Mouse (Mus musculus) cerebellum, postnatal 36 days (tissue): ENCODE data around the gene Eef1akmt3.
"Not testable (repeated sequence)": the region's sequence is repeated elsewhere in the genome, so short reads cannot be mapped to it uniquely, and the experiment has no call there.

ENCODE experiments used
- DNase-seq, 2 experiments: peaks; one replicate each; pipeline ENCODE4 v3.0.0; 2021 to 2022; ENCODE audit warnings: mixed read lengths in 2 of 2

The Eef1akmt3 gene

DNA sequence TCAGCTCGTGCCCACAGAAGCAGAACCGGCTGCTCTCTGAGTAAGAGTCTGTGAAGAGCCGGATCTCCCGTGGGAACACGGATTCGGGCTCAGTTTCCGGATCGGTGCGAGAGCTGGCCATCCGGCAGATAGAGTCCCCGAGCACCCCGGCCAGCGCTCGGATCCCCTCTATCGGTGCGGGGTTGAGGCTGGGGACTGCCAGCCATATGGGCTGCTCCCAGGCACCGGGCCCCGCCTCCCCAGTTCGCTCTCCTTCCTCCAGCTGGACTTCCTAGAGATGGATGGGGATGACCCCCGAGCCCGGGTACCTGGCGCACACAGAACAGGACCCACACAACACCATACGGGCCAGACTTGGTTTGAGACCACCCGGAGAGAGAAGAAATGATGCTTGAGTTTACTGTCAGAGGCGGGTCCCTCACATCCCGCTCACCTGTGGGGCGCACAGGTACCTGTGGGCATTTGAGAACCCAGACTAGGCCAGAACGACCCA is at the start of gene Eef1akmt3, which contains the start of gene Mettl1:
Gene Eef1akmt3 (minus strand): TSS at position 240 of the 493 bp plus-strand sequence.
Gene Mettl1 (plus strand): TSS at position 141 of the 493 bp plus-strand sequence.
- DNase-seq, result peak in 1 of 2 experiments; percentile 55

DNA sequence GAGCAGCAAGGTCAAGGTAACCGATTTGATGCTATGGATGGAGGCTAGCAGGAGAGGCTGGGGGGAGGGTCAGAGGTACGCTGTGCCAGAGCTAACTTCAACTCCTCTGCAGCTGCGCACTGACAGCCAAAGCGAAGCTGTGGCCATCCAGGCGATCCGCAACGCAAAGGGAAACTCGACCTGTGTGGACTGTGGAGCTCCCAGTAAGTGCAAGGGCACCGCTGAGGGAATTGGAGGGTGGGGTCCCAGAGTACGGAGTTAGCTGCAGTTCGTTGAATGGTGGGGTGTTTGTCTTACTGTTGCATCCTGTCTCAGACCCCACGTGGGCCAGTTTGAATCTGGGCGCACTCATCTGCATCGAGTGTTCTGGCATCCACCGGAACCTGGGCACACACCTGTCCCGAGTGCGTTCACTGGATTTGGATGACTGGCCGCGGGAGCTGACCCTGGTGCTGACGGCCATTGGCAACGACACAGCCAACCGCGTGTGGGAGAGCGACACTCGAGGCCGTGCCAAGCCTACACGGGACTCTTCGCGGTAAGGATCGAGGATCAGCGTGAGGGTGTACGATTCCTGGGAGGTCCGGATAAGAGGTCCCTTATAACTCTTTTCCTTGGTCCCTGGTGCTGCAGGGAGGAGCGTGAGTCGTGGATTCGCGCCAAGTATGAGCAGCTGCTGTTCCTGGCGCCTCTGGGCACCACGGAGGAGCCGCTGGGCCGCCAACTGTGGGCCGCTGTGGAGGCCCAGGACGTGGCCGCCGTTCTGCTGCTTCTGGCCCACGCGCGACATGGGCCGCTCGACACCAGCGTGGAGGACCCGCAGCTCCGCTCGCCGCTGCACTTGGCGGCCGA is 49.5 kb upstream of the Eef1akmt3 start:
- DNase-seq, result no peak

DNA sequence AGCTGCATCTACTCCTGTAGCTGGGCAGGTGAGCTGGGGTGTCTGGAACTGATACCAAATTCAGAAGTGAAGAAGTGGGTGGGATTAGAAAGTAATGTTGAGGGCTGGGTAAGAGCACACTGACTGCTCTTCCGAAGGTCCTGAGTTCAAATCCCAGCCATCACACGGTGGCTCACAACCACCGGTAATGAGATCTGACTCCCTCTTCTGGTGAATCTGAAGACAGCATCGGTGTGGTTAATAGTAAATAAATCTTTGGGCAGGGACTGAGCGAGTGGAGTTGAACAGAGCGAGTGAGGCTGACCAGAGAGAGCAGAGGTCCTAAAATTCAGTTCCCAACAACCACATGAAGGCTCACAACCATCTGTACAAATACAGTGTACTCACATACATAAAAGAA is 44.3 kb upstream of the Eef1akmt3 start:
- no peak for DNase-seq

DNA sequence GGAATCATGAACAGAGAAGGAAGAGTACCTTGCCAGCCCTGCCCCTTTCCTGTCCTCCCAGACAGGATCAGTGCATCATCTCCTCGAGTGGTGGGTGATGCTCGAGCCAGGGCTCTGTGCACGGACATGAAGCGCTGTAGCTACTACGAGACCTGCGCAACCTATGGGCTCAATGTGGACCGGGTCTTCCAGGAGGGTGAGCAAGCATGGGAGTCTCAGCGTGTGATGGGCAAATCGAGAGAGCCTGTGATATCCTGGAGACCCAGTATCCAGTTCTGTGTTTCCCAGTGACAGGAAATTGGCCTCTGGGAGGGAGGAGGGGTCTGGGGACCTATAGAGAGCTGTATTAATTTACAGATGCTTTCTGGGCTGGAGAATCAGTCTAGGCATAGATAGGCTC is 43.7 kb upstream of the Eef1akmt3 start:
- no peak for DNase-seq

DNA sequence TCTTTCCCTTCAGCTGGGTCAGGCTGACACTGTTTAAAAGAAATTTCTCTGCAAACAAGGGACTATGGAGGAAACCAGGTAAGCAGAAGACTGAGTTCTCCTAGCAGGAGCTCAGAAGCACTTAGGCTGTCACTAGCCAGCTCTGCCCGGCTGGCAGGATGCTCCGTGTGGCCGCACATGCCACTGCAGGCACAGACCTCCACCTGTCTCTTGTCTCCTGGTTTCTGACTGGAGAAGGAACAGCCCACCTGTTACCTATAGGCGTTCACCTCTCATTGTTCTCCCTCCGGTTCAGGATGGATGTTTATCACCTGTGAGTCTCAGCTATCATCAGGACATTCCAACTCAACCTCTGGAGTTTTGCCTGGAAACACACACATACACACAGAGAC is 42.6 kb upstream of the Eef1akmt3 start:
- DNase-seq, result peak; percentile 39 to 52

DNA sequence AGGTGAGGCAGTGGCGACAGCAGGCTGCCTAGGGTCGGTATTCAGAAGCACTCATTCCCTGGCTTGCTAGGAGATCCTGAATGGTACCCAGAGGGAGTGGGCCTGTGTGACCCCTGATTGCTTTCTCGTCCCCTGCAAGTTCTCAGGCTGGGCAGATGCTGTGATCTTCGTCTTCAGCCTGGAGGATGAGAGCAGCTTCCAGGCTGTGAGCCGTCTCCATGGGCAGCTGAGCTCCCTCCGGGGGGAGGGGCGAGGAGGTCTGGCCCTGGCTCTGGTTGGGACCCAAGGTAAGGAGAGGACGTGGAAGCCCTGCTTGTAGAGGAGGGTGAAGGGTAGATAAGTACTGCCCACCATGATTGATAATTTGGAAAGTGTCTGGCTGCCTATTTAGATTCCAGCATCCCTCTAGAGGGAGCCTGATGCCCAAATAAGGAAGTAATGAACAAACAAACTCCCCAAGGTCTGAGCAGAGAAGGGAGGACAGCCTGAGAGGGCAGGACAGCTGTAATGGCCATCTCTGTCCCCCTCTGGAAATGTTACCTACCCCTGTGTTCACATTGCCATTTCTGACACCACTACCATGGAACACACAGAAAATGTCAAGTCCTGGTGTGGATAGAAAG is 42.1 kb upstream of the Eef1akmt3 start:
- DNase-seq, result no peak

DNA sequence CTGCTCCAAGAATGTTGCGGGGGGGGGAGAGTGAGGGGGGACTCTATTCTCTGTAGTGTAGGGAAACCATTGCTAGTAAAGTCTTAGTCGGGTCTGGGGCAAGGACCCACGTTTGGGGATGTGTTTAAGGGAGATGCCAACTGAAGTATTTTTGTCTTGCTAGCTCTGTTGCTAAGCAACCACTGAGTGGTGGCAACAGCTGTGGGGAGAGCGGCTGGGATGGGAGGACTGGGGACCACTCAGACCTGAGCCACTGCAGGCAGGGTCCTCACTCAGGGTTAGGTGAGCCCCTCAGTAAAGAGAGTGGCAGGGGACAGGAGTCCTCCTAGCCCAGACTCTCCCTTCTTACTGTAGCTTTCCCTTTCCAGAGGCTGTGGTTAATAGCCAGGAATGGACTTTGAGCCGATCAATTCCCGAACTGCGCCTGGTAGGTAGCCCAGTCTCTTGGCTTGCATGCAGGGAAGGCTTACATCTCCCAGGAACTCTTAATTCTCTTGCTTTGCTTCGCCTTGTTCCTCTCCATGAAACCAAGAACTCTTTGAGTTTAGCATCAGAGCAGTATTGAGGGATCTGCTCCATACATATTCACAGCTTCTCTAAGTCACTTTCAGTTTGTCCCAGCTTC is 40.8 kb upstream of the Eef1akmt3 start:
- no peak for DNase-seq

DNA sequence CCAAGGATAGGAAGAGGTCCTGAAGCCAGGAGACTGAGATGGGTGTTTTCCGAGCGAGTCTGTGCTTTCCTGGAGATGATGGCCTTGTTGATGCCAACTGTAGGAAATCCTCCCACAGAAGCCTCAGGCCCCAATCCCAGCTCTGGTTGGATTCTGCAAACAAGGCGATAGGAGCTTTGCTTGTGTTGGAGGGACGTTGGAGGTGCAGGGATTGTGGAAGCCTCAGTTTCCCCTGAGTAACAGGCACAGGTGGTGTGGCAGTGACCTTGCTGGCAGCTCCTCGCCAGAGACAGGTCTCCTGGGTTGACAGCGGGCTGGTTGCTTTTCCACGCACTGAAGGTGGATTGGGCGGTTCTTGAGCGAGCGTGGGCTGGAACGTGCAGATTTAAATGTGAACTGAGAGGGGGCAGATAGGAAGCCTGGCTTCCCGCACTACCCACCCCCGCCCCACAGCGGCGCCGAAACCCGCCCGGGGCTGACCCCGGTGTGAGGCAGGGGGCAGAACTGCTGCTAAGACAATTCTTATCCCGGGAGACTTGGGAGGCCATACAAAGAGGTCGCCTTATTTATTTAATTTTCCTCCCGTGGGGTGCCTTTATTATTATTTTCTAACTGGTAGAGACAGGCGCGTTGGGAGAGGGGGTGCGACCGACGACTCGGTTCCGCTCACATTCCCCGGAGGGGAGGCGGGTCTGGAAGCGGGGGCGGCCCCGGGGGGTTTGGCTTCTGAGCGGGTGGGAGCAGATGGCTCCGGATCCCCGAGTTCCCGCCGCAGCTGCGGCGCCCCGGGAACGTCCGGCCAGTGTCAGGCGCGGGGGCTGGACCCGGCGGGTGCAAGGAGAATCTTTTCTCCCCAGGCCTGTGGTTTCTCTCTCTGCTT is 39.8 kb upstream of the Eef1akmt3 start:
- peak; percentile 64 to 76 for DNase-seq

DNA sequence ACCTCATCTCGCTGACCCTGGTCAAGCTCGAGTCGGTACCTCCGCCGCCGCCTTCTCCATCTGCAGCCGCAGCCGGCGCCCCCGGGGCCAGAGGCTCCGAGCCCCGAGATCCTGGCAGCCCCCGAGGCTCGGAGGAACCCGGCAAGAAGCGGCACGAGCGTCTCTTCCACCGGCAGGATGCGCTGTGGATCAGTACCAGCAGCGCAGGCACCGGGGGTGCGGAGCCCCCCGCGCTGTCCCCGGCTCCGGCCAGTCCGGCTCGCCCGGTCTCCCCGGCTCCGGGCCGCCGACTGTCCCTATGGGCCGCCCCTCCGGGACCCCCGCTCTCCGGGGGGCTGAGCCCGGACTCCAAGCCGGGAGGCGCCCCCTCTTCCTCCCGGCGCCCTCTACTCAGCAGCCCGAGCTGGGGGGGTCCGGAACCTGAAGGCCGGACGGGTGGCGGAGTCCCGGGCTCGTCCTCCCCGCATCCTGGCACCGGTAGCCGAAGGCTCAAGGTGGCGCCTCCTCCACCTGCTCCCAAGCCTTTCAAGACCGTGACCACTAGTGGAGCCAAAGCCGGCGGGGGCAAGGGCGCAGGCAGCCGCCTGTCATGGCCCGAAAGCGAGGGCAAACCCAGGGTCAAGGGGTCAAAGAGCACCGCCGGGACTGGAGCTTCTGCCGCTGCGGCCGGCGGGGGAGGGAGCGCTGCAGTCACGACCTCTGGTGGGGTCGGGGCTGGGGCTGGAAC is 38.5 kb upstream of the Eef1akmt3 start:
- DNase-seq, result peak; percentile 60 to 66

DNA sequence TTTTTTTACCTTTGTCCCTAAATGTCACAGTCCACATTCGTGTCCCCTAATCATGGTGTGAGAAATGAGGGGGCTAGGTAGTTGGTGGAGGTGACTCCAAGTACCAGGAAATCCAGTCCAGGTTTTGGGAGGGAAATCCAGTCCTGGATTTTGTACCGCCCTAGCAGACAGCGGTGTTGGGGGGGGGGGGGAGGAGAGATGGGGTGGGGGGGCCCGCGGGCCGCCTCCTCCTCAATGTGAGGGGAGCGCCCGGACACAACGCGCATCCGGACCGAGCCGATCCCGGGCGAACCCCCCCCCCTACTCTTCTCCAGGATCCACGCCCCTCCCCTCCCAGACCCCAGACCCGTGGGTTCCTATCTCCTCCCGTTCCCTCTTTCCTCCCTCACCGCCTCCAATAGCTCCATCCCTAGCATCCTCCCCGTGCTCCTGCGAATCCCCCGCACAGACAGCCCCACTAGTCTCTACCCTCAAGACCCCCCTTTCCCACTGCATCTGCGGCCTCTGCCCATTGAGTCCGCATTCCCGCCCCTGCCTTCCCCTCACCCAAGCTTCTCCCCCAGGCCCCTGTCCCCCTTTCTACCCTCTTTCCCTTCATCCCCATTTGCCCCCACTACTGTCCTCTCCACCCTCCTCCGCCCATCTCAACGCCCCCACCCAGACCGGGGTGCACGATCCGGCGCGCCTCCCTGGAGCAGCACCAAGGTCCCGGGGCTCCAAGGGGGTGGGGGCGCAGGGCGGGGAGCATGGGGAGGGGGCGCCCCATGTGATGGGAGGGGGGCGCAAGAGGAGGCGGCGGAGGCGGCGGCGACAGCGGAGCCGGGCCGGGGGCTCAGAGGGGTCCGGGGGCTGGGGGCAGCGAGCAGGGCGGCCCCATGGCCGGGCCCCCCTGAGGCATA is 37.6 kb upstream of the Eef1akmt3 start:
- peak; percentile 77 to 86 for DNase-seq

DNA sequence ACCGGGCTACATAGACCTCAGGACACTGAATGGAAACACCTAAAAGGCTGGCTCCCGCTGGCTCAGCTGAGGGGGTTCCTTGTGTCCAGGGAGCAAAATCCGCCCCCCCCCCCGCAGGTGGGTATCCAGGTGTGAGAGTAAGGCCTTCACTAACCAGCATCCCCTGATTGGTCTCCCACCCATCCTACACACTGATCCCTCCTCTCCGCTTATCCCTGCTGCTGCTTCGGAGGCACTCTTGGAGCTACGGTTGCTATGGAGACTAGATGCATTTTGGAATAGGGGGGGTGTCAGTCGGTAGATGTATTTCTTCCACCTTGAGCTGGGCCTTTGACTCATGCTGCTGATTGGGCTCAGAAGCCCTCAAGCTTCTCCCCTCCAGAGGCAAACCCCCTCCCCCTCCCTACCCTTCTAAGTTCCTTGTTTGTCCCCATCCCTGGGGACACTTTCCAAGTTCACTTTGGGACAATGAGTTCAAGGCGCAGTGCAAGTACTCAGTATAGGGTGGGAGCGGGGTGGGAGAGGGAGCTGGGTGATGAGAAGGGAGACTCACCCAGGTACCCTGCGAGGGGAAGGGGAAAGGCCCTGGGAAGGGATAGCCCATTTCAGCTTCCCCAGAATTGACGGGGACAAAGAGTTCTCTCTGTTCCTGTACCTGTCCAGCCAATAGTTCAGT is 36.8 kb upstream of the Eef1akmt3 start:
- no peak for DNase-seq

DNA sequence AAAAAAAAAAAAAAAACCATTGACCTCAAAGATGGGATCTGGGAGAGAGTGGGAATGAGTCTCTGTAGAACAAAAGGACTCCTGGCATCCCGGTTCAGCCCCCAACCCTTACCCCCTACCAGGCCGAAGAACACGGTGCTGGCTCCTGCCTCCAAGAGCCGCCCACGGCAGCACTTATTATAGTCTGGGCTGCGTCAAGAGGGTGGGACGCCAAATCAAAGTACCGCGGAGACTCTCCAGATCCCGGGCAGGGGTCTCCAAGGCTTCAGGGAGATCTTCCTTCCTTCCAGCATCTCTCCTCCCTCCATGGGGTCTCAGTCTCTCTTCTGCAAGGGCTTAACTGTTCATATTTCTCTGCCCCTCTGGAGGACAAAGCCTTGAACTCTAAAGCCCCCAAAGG is 36.2 kb upstream of the Eef1akmt3 start:
- no peak for DNase-seq

DNA sequence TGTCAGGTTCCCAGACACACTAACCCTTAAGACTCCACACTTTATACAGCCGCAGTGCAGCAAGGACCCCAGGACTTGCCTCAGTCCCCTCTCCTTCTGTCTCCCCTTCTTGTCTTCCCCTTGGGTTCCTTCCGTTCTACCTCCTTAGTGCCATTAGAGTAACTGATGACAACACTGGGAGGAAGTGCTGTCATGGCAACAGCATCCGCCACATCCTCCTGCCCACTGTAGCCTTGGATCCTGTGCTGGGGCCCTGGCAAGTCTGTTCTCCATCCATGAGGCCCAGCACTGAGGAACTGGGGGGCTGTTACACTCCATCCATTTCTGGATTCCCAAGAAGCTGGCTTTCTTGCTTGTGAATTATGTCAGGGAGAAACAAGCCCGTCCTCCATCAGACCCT is 34.8 kb upstream of the Eef1akmt3 start:
- no peak for DNase-seq

DNA sequence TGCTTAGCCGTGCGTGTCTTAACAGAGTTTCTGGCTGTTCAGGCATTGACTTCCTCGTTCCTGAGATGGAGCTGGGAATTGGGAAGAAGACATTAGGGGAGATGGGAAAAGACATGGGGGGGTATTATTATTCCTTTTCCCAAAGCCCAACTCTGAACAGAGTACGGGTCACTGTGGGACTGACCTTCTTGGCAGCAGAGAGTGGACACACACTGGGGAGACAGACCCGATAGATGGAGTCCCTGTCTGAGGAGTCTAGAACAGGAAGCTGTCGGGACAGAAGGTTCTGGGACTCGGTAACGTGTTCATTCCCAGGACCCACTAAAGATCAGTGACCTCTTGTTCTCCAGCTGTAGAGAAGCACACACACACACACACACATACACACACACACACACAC is 34.3 kb upstream of the Eef1akmt3 start:
- no peak for DNase-seq

DNA sequence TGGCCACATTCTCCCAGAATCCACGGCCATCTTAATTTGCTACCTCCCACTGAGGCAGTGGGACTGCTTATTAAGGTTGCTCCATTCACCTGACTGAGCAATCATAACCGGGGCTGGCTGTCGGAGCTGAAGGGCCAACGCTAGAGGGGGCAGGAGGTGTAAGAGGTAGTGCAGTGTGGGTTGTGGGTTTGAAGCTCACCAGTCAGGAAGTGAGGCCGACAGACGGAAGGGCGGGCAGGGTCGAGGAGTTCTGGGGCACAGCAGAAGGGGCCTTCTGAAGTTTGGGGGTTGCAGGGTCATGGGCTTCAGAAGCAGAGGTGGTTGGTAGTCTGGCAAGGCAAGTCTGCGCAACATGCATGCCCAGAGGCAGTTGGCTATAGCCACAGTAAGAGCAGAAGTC is 33.8 kb upstream of the Eef1akmt3 start, which contains the start of gene Agap2:
Gene Agap2 (plus strand): TSS at position 205 of the 400 bp plus-strand sequence.
- DNase-seq, result no peak

DNA sequence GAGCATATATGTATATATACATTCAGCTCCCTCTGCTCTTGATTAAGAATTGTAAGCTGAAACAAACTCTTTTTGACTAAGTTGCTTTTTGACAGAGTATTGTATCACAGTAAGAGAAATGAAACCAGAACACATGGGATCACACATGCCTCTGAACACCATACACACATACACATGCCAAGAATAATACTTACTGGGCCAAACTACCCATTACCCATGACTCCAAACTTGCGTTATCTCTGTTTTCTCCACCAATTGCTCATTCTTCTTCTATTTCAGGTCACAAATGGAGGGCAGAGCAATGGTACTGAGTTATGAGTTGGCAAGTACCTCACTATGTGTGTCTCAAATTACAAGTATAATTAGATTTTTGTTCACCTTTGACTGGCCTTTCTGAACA is 32.7 kb upstream of the Eef1akmt3 start:
- DNase-seq, result no peak

DNA sequence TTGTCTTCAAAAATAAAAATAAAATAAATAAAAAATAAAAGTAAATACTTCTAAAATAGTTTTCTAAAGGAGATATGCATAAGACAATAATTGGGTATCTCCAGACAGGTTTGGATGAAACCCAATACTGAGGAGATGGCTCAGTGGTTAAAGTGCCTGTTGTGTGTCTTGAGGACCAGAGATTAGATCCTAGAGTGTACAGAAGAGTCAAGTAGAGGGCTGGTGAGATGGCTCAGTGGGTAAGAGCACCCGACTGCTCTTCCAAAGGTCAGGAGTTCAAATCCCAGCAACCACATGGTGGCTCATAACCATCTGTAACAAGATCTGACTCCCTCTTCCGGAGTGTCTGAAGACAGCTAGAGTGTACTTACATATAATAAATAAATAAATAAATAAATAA is 31.7 kb upstream of the Eef1akmt3 start:
- not testable (repeated sequence) for DNase-seq

DNA sequence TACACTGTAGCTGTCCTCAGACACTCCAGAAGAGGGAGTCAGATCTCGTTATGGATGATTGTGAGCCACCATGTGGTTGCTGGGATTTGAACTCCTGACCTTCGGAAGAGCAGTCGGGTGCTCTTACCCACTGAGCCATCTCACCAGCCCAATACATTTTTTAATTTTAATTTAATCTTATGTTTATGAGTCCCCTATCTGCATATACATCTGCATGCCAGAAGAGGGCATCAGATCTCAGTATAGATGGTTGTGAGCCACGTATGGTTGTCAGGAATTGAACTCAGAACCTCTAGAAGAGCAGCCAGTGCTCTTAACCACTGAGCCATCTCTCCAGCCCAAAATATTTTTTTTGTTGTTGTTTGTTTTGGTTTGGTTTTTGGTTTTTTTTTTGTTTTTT is 31.0 kb upstream of the Eef1akmt3 start:
- not testable (repeated sequence) for DNase-seq

DNA sequence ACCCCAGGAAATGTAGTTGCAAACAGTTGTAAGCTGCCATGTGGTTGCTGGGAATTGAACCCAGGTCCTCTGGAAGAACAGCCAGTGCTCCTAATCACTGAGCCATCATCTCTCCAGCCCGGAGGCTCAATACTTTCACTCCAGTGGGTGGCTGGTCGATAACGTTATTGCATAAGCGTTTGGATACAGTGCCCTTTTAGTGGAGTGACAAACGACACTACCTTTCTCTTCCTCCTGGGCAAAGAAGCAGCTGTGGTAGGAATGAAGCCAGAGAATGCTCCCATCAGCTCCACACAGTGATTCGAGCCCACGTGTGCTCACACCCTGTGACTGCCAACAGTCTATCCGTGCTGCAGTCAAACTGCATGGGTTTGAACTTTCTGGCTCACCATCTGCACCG is 29.9 kb upstream of the Eef1akmt3 start:
- no peak for DNase-seq
